Mouse (Mus musculus) right cerebral cortex, postnatal 25 days (tissue): ENCODE data around the gene Atp6v1g3.

Experiments used
- DNase-seq: peaks from one replicate; pipeline ENCODE4 v3.0.0; 2022

Gene Atp6v1g3

DNA sequence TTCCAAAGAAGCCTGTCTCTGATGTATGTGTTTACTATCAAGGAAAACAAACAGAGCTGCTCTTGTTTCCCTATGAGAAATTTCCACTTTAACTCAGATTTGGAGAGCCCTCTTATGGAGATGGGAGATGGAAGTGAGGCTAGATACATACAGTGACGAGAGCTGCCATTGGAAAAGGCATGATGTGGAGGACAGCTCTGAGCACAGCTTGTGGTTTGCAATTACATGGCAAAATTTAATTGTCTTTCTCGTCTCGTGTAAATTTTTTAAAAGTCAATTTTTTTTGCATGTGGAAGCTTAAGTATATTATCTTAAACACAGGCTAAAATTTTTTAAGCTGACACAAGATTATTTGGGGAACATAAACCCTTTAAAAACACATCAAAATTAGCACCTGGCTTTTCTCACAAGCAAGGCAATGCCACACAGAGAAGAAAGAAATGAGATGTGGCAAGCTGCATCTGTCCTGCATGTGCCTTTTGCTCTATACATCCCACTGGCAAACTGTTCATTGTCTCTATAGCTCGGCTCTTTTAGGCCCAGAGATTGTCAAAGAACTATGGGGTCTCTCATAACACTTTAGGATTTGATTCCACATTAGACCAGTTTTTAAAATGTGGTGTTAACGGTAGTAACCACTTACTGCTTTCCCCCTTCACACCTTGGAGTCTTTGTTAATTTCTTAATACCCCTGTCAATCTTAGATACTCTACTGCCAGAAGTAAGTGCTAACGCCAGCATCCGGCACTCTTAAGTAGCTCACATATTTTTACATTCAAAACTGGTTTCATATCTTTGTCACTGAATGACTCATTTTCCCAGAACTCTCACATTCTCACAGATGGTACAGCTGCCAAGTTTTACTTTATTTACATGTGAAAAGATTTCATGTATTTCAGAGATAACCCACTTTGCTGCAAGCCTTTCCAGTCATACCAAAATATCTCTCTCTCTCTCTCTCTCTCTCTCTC, 16.2 kb downstream of the Atp6v1g3 start:
- DNase-seq = no peak

DNA sequence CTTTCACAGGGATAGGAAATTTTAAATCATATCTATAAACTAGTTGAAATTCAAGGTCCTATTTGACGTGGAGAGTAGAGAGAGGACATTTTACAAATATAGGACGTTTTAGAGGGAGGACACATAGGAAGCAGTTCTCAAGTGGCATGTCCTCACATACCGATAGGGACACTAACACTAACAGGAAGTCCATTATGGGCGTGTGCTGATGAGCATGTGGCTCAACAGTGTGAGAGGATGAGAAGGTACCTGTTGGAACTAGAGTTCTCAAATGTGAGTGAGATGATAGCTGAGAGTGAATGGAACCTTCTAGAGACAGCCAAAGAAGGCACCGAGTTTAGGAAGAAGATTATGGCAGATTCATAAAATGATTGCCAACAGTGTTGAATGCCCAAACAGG, 17.9 kb downstream of the Atp6v1g3 start:
- no peak for DNase-seq

- no peak for DNase-seq
Measured at GRCm38 (mm10) chr1:138294487-138294886, 20.9 kb downstream of the Atp6v1g3 start.

DNA sequence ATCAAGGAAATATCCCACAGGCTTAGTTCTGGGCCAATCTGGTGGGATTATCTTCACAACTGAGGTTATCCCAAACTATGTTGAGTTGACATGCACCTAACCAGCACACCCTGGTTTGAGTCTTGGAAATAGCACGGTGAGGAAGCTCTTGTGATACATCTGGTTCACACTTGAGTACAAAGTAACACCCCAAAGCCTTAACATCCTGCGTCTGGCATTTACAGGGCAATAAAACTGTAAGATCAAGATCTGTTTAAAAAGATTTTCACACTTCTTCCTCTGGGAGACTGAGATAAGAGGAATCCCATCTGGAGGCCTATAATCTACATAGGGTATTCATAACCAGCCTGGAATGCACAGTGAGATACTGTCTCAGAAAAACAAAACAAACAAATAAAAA, 24.6 kb downstream of the Atp6v1g3 start:
- DNase-seq = no peak

DNA sequence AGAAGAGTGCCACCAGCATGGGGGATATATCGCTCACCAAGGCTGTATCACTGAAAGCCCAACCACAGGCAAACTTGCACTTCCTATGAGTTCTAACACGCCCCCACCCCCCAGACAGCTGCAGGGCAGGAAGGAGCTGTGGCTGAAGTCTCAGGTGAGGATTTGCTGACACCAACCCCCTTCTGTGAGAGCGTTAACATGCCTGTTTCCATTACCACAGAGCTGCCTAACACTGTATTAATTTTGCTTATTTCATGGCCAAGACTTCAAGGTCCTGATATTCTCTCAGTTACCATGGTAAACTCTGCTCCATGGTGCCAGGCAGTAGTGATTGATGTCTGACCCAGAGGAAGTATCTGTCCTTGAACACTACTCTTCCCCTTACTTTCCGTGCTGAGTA, 26.0 kb downstream of the Atp6v1g3 start:
- no peak for DNase-seq

GRCm38 (mm10) chr1:138301920-138302319, 28.4 kb downstream of the Atp6v1g3 start:
- DNase-seq = no peak

GRCm38 (mm10) chr1:138302756-138303155, 29.2 kb downstream of the Atp6v1g3 start:
- DNase-seq = no peak

- no peak for DNase-seq
Measured at GRCm38 (mm10) chr1:138303296-138303695, 29.8 kb downstream of the Atp6v1g3 start.

DNA sequence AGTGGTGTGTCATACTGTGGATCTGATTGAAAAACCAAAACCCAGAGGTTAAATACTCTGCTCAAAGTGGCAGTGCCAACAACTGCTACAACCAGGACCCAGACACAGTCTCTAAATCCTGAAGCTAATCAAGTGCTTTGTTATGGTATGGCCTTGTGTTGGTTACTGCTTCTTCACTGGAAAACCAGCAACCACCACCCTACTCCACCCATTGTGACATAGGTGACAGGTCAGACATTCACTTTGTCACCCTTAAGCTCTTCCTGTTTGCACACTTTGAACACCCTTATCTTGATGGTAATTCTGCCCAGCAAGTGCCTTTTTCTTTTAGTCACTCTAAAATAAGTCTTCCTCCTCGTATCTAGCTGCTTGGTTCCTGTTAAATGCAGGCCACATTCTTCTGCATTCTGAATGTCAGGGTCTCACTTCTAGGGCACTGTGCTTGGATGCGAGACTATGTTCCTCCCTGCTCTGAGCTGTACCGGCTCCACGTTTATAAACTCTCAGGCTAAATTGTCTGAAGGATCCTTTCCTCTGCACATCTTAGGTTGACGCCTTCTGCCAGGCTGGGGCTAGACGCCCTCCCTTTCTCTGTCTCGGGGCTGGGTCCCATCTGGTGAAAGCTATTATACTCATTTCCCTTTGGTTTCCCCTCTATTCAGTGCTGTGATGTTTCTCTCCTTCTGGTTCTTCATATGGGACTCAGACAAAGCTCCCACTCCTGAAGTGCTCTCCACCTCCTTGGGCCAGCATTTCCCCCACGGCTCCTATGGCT, 30.8 kb downstream of the Atp6v1g3 start:
- no peak for DNase-seq

DNA sequence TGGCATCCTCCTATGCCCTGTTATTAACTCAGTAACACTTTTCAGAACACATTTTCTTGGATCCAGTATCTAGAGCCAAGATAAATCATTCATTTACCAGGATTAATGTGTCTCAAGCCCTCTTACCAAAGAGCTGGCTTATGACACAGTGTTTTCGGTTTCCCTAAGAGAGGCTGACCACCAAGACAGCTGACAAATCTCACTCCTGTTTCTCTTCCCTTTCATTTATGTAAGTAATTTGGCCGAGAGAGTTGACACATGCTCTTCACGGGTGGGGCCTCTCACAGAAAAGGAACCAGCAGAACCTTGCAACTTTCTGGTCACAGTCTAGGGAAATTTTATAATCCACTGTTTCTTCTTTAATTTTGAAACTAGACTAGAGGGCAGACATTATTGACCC, 49.1 kb downstream of the Atp6v1g3 start:
- no peak for DNase-seq

DNA sequence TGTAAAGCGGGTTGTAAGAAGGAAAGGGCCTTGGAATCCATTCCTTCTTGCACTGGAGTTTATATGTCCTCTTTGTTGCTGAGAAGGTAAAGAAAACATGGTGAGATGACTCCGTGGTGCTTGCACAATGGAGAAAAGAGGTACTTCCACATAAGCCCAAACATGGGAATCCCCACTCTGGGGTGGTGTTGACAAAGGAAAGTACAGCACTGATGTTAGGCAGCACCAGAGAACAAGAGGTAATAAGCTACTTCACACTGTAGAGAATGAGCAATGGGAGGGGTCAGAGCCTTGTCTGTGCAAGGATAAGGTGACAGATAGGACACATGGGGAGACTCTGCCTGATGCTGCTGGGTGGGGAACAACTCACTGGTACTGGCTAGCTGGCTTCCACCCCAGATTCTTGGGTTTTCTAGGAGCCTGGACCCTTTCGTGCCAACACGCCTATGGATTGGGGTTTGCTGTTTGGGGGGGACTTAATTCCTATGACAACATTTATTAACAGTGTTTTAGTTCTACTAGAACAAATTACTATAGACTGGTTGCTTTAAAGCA, 49.6 kb downstream of the Atp6v1g3 start:
- no peak for DNase-seq

- no peak for DNase-seq
Measured at GRCm38 (mm10) chr1:138326091-138326490, 52.6 kb downstream of the Atp6v1g3 start.

DNA sequence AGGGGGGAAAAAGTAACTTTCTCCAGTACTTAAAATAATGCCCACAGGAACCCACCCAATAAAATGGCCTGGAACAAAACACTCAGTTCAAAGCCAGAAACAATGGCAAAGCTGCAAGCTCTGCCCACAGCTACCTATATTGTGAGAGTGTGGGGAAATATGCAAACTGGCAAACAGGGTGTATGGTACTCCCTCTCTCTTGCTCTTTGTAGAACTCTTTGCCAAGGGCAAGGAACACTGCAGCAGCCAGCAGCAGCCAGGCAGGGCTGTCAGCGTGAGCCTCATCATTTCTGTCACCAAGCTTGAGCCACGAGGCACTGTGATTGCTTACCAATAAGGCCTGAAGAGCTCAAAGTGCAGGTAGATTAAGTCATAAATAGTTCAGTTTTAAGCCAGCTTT, 53.0 kb downstream of the Atp6v1g3 start:
- DNase-seq = no peak

DNA sequence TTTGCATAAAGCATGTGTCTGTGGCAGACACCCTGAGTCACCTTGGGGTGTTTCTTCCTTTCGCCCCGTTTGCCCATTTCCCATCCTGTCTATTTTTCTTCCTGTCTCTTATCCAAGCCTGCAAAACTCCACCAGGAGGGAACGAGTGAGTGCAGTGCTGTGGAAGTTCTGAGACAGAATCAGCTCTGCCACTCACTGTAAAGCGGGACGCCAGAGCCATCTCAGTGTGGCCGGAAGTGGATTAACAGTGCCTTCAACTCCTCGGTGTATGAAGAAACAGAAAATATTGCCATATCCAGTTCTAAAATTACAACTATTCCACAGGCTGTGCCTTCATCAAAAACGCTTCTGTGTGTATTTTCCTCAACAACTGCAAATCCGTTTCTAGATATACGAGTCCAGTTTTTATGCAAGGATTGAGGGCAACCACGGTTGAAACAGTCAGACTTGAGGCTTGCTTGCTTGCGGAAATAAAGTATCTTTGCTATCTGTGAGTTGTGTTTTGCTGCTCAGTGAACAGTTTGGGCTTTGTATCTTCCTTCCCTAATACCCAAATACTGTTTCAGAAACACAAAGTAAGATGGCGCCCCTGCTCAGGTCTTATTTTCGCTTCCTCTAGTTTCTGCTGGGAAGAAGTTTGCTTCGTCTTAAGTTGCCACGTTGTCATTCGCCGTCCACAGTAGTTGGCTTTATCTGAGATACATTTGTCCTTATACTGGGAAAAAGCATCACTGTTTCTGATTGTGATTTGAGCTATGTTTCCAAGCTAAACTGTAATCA, 54.1 kb downstream of the Atp6v1g3 start:
- no peak for DNase-seq

DNA sequence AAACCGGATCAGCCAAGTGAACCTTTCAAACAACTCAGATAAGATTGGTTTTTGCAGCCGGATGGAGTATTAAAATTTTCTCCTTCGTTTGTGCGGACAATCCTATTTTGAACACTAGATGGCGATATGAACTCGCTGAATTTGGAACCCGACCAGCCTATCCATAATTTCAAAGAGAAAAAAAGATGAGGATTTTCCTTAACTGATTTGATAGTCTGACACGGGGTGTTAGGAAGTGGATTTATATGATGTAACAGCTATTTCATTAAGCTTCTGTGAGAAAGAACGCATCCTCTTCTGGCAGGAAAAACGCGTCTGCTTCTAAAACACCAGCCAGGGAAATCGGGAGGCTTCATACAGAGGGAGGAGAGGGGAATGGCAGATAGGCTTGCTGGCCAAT, 54.8 kb downstream of the Atp6v1g3 start:
- no peak for DNase-seq

GRCm38 (mm10) chr1:138330556-138330955, 57.0 kb downstream of the Atp6v1g3 start:
- DNase-seq = no peak

DNA sequence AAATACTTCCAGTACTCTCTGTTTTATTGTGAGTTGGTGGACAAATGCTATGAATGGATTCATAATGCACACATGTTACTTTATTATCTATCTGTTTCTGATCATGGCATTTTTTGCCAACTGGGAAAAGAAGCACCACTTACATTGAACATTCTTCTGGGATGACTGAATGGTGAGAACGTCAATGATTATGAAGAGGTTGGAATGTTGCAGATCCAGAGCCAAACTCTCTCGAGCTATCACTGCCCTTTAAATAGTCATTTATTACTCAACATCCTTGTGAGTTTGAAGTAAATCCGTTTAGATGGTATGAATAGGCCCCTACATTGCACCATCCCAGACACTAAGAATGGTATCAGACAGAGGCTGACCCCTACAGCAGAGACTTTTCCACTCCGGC, 58.1 kb downstream of the Atp6v1g3 start:
- no peak for DNase-seq

DNA sequence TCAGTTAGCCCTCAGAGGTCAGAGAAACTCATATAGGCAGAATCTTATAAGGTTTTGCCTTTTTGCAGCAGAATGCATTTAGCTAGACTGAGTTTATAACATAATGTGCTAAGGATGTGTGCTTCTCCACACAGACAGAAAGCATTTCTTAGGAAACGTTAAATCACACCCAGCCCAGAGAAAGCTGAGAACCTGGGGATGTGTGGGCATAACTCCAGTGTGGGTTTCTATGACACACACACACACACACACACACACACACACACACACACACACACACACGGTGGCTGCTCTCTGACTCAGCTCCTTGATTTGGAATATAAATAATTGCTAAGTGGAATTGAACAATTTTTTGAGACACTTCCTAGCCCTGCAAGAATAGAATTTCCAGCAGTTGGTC, 61.2 kb downstream of the Atp6v1g3 start:
- DNase-seq = no peak

DNA sequence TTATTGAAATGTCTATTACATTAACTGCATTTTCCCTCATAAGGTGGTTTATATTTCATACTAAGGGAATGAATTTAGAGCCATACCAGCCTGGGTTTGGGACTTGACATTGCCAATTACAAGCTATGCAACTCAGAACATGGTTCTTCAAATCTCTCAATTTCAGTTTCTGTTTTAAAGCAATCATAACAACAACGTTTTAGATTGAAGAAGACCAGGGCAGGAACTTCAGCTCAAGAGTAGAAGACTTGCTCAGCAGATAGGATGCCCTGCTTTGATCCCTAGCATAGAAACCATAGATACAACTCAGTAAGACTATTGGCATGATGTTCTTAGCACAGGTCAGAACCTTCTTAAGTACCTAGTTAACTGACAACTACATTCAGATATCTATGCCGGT, 63.9 kb downstream of the Atp6v1g3 start:
- DNase-seq = no peak
